Mouse (Mus musculus): ENCODE measurements around the gene Frmd4b.

Gene Frmd4b

DNA sequence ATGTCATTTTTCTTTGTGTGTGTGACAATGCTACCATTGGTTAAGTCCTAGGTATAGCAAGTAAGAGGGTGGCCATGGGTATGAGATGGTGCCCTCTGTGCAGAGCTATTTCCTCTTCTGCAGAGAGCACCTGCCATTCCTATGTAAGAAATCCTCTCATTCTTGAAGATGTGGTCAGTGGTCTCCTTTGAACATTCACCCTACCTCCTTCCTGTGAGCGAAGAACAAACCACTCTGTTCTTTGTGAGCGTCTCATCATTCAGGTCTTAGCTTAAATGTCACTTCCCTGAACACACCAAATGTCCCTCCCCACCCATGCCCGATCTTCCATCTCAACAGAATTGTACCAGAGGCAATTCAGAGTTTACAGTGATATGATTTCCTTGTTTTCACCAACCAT, 299.4 kb downstream of the Frmd4b start:
- DNase-seq (ENCODE audit: low spot score in 2 of 2) = no peak

GRCm38 (mm10) chr6:97316716-97317115, 300.6 kb downstream of the Frmd4b start:
- DNase-seq (ENCODE audit: low spot score in 2 of 2) = no peak

- DNase-seq (ENCODE audit: low spot score in 2 of 2) = no peak
Observed at GRCm38 (mm10) chr6:97315311-97315710, 302.0 kb downstream of the Frmd4b start.

DNA sequence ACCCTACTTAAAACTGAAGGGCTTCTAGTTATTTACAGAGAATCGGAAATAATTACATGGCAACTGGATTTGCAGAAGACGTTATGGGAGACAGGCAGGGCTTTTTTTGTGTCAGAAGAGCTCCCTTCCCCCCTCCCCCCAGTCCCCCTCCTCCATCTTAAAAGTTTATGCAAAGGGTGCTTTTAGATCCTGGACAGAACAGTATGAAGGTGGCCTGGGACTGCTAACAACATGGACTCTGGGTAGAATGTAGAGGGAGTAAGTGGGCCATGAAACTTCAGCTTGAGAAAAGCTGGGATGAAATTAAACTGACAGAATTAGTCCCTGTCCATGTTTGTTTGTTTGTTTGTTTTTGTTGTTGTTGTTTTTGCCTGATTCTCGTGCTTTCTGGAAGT, 304.8 kb downstream of the Frmd4b start:
- no peak for DNase-seq (ENCODE audit: low spot score in 2 of 2)

- peak; percentile 52 to 72 for DNase-seq (ENCODE audit: low spot score in 2 of 2)
Observed at GRCm38 (mm10) chr6:97311599-97312544, 305.5 kb downstream of the Frmd4b start.

- DNase-seq (ENCODE audit: low spot score in 2 of 2) = no peak
Observed at GRCm38 (mm10) chr6:97310901-97311331, 306.4 kb downstream of the Frmd4b start.

DNA sequence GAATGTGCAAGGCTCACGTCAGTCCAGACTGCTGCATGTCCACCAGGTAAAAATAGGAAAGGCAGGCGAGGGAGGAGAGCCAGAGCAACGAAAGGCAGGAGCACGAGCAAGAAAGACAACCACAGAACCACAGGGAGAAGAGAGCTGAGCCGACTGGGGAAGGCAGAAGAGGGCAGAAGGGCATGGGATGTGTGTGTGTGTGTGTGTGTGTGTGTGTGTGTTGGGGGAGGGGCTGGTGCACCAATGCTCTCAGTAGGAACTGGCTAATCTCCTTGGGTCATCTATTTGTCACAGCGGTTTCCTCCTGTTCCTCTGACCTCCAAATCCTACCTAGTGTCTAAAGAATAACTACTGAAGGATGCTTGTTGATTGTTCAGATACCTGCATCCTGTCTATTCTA, 308.2 kb downstream of the Frmd4b start:
- DNase-seq (ENCODE audit: low spot score in 2 of 2) = no peak

GRCm38 (mm10) chr6:97308562-97308961, 308.8 kb downstream of the Frmd4b start:
- DNase-seq (ENCODE audit: low spot score in 2 of 2) = no peak

DNA sequence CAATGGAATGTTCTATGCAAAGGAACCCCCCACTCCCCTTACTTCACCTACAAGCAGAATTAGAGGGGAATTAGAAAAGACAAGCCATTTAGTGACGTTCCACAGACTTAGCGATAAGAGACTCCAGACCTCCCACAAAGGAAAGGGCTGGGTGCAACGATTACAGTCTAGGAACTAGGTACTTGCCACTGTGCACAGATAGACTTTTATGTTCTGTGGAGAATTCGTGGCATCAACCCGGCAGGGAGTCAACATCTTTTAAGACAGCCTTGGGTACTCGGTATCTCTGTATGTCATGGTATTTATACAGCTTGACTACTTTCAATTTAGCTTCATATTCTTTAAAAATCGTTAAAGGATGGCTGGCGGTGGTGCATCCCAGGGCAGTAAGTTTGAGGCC, 310.1 kb downstream of the Frmd4b start:
- DNase-seq (ENCODE audit: low spot score in 2 of 2) = no peak

DNA sequence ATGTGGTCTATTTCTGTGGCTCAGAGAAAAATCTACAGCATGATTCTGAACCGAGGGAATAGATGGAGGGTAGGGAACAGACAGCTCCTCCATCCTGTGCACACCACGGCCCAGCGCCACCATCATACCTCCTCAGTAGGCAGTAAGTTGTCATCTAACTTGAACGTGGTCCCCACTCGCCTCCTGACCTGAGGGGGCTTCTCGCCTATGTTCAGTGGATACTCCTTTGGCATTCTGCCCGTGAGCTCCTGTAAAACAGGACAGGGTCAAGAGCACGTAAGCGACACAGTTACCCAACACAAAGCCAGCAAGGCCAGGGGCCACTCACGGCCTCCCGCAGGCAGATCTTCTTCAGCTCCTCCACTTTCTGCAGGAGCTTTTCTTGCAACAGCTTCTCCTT, 311.0 kb downstream of the Frmd4b start:
- DNase-seq (ENCODE audit: low spot score in 2 of 2) = no peak

GRCm38 (mm10) chr6:97305491-97305890, 311.9 kb downstream of the Frmd4b start:
- no peak for DNase-seq (ENCODE audit: low spot score in 2 of 2)

DNA sequence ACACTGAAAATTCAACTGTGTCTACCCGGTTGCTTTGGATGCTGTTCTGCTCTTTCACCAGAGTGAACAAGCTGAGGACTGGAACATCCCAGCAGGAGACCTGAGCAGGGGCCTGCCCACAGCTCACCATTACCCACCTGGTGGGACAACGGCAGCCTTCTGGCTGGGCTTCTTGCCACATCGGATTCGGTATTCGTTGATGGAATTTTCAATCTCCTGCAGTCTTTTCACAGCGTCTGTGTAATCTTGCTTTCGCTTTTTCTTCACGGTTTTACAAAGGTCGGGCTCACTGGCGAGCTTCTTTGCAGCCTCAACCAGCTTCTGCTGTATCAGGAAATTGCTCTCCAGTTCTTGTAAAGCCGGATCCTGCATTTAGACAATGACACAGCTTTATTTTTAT, 312.3 kb downstream of the Frmd4b start:
- DNase-seq (ENCODE audit: low spot score in 2 of 2) = no peak

GRCm38 (mm10) chr6:97303277-97304109, 313.8 kb downstream of the Frmd4b start:
- no peak for DNase-seq (ENCODE audit: low spot score in 2 of 2)

- DNase-seq (ENCODE audit: low spot score in 2 of 2) = no peak
Observed at GRCm38 (mm10) chr6:97302303-97302702, 315.0 kb downstream of the Frmd4b start.

DNA sequence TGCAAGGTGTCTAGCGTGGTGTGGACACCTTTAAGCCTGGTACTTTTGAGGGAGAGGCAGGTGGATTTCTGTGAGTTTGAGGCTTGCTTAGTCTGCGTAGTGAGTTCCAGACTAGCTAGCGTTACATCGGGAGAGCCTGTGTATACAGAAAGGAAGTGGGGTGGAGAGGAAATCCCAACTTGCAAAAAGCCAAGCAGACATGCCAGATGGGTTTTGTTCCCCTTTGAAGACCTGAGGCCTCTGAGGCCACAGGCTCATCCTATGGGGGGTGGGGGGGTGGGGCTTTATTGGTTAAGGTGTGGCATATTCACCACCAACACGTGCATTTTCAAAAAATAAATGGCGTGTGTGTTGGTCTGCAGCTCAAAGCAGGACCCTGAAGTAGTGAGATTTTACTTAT, 316.7 kb downstream of the Frmd4b start:
- DNase-seq (ENCODE audit: low spot score in 2 of 2) = no peak

DNA sequence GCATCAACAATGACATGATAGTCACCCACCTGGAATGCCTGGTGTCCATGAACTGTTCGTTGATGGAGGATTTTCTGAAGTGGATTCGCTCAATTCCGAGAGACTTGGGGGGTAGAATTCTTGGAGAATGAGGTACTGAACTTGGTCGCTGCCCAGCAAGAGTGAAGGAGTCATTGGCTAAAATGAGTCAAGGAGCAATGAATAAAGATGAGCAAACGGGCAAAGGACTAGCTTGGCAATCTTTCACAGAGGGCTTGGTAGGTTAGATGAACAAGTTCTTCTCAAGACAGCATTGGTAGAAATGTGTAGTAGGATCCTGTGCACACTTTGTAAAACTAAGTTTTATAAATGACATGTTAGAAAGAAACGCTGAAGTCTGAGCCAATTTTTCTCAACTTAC, 317.2 kb downstream of the Frmd4b start:
- no peak for DNase-seq (ENCODE audit: low spot score in 2 of 2)

- no peak for DNase-seq (ENCODE audit: low spot score in 2 of 2)
Observed at GRCm38 (mm10) chr6:97297151-97297550, 320.2 kb downstream of the Frmd4b start.

DNA sequence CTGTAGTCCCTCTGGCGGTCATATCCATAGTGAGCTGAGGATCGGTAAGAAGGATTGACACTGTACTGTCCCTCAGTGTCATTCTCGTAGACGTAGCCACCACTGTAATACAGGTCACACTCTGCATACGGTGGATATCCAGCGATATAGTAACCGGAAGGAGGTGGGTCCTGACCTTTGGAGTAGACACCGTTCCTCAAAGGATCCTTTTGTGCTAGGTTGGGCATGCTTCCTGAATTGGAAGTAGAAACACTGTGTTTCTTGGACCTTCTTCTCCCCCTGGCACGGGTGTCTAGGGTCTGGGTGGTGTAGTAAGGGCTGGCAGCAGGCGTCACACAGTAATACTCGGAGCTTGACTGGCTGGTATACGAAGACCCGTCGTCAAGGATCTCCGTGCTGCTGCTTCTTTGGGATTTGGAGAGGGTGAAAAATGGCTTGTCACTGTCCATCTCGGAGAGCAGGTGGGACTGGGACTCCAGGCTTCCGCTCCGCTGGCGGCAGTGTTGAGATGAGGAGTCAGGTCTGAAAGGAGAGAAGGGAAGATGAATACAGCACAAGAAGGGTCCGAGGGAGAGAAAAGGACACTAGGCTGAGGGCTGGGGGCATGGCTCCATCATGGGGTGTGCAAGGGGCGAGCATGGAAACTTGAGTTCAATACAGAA, 321.3 kb downstream of the Frmd4b start:
- DNase-seq (ENCODE audit: low spot score in 2 of 2) = no peak

GRCm38 (mm10) chr6:97295416-97295815, 321.9 kb downstream of the Frmd4b start:
- DNase-seq (ENCODE audit: low spot score in 2 of 2) = no peak

DNA sequence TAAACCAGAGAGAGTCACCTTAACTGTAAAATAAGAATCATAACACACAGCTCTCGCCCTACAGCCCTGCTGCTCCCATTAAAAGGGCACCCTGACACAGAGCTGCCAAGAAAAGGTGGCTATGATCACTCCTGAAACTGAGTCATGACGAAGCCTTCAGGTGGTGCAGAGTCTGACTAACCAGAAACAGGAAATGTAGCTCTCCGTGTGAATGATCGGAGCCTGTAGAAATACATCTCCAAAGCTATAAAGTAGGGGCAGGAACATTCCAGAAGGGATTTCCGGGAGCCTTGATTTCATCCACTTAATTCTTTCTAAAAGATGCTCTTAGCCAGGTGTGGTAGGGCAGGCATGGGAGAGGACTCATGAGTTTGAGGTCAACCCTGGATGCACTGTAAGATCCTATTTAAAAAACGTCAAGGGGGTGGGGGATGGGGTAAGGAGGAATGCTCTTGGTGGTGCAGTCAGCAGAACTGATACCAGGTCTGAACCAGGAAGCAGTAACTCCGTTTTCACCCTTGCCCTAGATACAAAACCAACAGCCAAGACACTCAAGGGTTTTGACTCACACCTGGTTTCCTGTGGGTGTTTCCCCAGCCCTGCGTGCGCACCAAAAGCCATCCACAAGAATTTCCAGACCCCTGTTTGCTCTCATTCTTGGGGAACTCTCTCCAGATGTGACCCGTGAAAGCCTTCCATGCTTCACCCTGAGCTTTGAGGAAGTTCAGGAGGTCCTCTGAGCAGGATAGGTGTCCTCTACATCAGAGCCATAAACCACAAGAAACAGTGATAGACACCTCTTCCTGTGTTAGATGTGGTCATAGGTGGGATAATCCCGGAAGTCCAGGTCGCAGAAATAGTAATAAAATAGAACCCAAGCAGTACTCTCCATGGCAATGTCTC, 323.4 kb downstream of the Frmd4b start:
- no peak for DNase-seq (ENCODE audit: low spot score in 2 of 2)

DNA sequence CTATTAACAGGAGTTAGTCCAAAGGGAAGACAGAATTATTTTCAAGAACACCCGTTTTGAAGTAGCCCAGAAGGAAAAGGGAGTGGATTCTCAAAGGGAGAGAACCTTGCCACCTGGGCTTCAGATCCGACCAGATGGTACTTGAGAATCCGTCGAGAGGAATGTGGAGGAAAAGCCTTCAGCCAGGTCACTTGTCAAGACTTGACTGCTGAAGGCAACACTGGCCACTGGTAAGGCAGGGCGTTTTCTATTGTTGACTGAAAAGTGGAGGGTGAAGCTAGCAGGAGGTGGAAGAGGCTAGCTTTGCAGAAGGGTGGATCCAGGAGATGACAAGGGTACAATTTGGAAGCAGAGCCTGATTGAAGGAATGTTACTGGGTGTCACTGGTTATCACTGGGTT, 324.4 kb downstream of the Frmd4b start:
- DNase-seq (ENCODE audit: low spot score in 2 of 2) = no peak
